Mouse (Mus musculus) thymus, adult 2 months (tissue): ENCODE measurements around the gene Sgca. TPM values are rescaled to one million over a fixed set of nuclear protein-coding genes. Genes with fewer than 3 reads are reported as not detected.

Experiments
- DNase-seq: peaks from one replicate; pipeline ENCODE4 v3.0.0; 2021
- H3K27ac ChIP-seq: fragments of 200-500 bp; 2 replicates; pipeline ENCODE4 v1.5.1; 2012; ENCODE audit warnings: low read length, control low read depth; ENCODE audit not compliant: control insufficient read depth, insufficient read depth
- H3K27me3 ChIP-seq: fragments of 200-500 bp; 2 replicates; pipeline ENCODE4 v1.6.1; 2012; ENCODE audit warnings: mild to moderate bottlenecking, low read length, moderate library complexity, mixed read lengths; ENCODE audit not compliant: control insufficient read depth, insufficient read depth
- H3K36me3 ChIP-seq: fragments of 200-500 bp; 2 replicates; pipeline ENCODE4 v1.6.1; 2012; ENCODE audit warnings: mild to moderate bottlenecking, low read length, moderate library complexity; ENCODE audit not compliant: control insufficient read depth, insufficient read depth
- H3K4me1 ChIP-seq: fragments of 200-500 bp; replicated peaks from 2 replicates; pipeline ENCODE4 v1.6.1; 2012; ENCODE audit warnings: low read length; ENCODE audit not compliant: control insufficient read depth, insufficient read depth
- H3K4me3 ChIP-seq: fragments of 200-500 bp; 2 replicates; pipeline ENCODE4 v1.5.1; 2012; ENCODE audit warnings: mild to moderate bottlenecking, low read length, control low read depth, moderate library complexity; ENCODE audit not compliant: control insufficient read depth, insufficient read depth
- CTCF ChIP-seq: fragments of 200-500 bp; IDR thresholded peaks from 2 replicates; pipeline ENCODE4 v1.5.1; 2012; ENCODE audit warnings: mild to moderate bottlenecking, control low read depth, low read length, moderate library complexity, borderline replicate concordance; ENCODE audit not compliant: control insufficient read depth, poor library complexity, insufficient read depth; ENCODE audit errors: extremely low read depth
- POLR2A ChIP-seq: fragments of 200-500 bp; IDR thresholded peaks from 2 replicates; pipeline ENCODE4 v1.6.1; 2012; ENCODE audit warnings: mild to moderate bottlenecking, low read length, control low read depth, moderate library complexity; ENCODE audit not compliant: control insufficient read depth, poor library complexity, insufficient read depth; ENCODE audit errors: extremely low read depth
- WGBS: fragments of 180-500 bp; shearing (Covaris S2); methylation state at CpG from one replicate; pipeline ENCODE4 v1.1.7; 2018; 5-methylcytosine and 5-hydroxymethylcytosine counted together
- polyA plus RNA-seq: library from polyadenylated mRNA; depleted of rRNA; stranded (reverse); fragments of >200 nt; gene quantifications from 2 replicates; pipeline ENCODE4 v1.2.3, GENCODE M21; 2012

Sgca gene
- polyA plus RNA-seq, 1 experiment, result 59.1 TPM

DNA sequence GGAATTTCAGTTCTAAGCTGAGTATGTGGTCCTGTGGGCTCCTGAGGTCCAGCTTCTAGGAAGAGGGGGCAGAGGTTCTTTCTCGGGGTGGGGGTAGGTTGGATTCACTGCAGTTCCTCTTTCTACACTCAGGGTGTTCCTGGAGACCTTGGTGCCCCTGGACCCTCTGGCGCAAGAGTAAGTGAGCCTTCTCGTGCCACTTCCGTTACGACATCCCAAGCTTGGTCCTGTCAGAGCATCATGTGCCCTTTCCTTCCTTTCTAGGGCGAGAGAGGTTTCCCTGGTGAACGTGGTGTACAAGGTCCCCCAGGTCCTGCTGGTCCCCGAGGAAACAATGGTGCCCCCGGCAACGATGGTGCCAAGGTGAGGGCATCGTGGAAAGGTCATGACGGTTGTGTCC is 30.9 kb downstream of the Sgca start:
- TF ChIP-seq CTCF (no peak), POLR2A (no peak)
- no peaks in the 10 kb centered on the region; the same call in 1 of the 2 replicates for H3K27me3 ChIP-seq
- H3K4me1 ChIP-seq, result no peaks in the 10 kb centered on the region; the same call in 1 of the 2 replicates
- H3K4me3 ChIP-seq, result no peak overlapping the region
- no peak for DNase-seq
- H3K27ac ChIP-seq, result no peak overlapping the region
- H3K36me3 ChIP-seq, result no peaks in the 10 kb centered on the region
- 79% methylated on average over 12 of the region's 12 CpGs for WGBS

DNA sequence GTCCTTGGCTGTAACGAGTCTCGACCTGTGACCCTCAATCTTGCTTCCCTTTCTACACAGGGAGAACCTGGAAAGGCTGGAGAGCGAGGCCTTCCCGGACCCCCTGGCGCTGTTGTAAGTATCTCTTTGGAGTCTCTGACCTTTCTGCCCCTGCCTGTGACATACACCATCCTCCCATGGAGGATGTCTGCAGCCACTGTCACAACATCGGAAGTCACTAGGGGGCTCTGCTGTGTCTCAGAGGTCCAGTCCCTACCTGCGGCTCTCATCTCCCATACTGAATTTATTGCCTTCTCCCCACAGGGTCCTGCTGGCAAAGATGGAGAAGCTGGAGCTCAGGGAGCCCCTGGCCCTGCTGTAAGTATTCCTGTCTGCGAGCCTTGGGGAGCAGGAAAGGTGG is 31.8 kb downstream of the Sgca start:
- Histone ChIP-seq H3K36me3 (no peaks in the 10 kb centered on the region), H3K4me1 (no peaks in the 10 kb centered on the region; the same call in 1 of the 2 replicates), H3K27ac (no peak overlapping the region), H3K27me3 (no peaks in the 10 kb centered on the region; the same call in 1 of the 2 replicates), H3K4me3 (no peak overlapping the region)
- WGBS, result 54% methylated on average over 8 of the region's 8 CpGs
- peak; percentile 26 for DNase-seq
- no peak for TF ChIP-seq POLR2A
- no peak for TF ChIP-seq CTCF

DNA sequence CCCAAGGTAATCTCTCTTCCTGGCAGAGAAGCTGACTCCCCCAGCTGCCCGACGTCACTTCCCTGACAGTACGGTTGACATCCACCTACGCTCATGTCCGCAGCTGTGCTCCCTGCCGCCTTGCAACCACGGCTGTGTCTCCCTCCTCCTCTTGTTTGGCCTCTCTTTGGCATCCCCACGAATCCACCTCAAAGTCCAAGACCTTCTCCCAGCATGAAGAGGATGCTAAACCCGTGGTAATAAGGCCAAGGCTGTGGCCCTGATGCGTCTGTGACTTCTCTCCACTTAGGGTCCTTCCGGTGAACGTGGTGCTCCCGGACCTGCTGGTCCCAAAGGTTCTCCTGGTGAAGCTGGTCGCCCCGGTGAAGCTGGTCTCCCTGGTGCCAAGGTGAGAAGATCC is 33.1 kb downstream of the Sgca start:
- Histone ChIP-seq H3K4me1 (no peaks in the 10 kb centered on the region; the same call in 1 of the 2 replicates), H3K36me3 (no peaks in the 10 kb centered on the region), H3K27ac (no peak overlapping the region), H3K4me3 (no peak overlapping the region), H3K27me3 (no peaks in the 10 kb centered on the region; the same call in 1 of the 2 replicates)
- no peak for DNase-seq
- TF ChIP-seq CTCF (no peak), POLR2A (no peak)
- 85% methylated on average over 15 of the region's 15 CpGs for WGBS

DNA sequence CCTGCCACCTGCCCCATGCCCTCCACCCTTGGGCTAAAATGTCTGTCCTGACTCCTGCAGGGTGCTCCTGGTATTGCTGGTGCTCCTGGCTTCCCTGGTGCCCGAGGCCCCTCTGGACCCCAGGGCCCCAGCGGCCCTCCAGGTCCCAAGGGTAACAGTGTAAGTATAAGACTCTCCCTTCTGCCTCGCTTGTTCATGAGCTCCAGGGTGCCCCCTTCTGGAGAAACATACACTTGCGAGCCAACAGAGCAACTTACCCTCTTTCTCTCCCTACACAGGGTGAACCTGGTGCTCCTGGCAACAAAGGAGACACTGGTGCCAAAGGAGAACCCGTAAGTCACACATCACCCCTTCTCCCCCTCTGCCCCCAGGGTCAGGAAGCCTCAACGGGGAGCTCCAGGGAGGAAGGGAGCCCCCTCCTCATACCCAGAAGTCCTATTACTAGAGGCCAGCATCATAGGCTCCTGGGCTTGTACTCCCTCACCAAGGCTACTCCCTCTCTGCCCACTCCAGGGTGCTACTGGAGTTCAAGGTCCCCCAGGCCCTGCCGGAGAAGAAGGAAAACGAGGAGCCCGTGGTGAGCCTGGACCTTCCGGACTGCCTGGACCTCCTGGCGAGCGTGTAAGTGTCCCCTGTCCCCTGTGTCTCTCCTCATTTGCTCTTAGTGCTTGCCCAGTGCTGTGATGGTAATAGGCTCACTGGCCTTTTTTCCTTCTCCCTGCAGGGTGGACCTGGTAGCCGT is 33.7 kb downstream of the Sgca start:
- Histone ChIP-seq H3K4me3 (no peak overlapping the region), H3K4me1 (peaks cover 5% of the 10 kb centered on the region), H3K36me3 (no peaks in the 10 kb centered on the region), H3K27me3 (peaks cover 3% of the 10 kb centered on the region; the same call in 1 of the 2 replicates), H3K27ac (no peak overlapping the region)
- DNase-seq, result peak; percentile 64
- TF ChIP-seq POLR2A (no peak), CTCF (peak; percentile 55; the same call in 1 of the 2 replicates)
- 57% methylated on average over 13 of the region's 13 CpGs for WGBS

DNA sequence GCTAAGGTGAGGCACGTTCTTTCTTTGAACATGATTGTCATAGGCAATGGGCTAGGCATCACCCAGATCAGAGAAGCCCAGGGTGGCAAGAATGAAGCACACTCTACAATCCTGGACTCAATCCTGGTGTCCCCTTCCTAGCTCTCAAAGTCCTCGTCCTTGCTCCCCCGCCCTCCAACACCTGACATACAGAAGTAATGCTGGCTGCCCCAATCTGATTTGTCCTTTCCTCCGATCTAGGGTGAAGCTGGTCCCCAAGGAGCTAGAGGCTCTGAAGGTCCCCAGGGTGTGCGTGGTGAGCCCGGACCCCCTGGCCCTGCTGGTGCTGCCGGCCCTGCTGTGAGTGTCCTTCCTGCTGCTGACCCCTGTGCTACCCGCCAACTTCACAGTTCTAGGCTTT is 34.4 kb downstream of the Sgca start:
- no peak overlapping the region for H3K27ac ChIP-seq
- 91% methylated on average over 8 of the region's 8 CpGs for WGBS
- no peak for DNase-seq

DNA sequence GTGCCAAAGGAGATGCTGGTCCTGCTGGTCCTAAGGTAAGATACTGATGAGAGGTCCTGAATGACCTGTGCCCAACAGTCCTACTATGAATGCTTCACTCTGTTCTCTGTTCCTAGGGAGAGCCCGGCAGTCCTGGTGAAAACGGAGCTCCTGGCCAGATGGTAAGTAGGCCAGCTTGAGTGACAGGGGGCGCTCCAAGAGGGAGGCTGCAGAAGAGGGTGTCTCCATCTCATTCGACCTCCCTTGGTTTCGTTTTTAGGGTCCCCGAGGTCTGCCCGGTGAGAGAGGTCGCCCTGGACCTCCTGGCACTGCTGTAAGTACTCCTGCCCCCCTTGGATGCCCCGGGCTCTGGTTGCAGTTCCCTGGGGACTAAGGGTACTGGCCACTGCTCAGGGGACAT is 35.0 kb downstream of the Sgca start:
- no peak overlapping the region for H3K27ac ChIP-seq
- H3K4me3 ChIP-seq, result peak overlapping the region; percentile 19; the same call in 1 of the 2 replicates
- WGBS, result 35% methylated on average over 9 of the region's 9 CpGs
- no peaks in the 10 kb centered on the region for H3K36me3 ChIP-seq
- DNase-seq, result no peak
- H3K27me3 ChIP-seq, result peaks cover 3% of the 10 kb centered on the region; the same call in 1 of the 2 replicates
- peaks cover 7% of the 10 kb centered on the region for H3K4me1 ChIP-seq
- no peak for TF ChIP-seq POLR2A
- no peak for TF ChIP-seq CTCF

More for the DNA sequence above, 34.4 kb downstream of the Sgca start:
- TF ChIP-seq POLR2A, result no peak
- no peak for TF ChIP-seq CTCF
- Histone ChIP-seq H3K4me3 (no peak overlapping the region), H3K4me1 (peaks cover 7% of the 10 kb centered on the region), H3K27me3 (peaks cover 3% of the 10 kb centered on the region; the same call in 1 of the 2 replicates), H3K36me3 (no peaks in the 10 kb centered on the region)

DNA sequence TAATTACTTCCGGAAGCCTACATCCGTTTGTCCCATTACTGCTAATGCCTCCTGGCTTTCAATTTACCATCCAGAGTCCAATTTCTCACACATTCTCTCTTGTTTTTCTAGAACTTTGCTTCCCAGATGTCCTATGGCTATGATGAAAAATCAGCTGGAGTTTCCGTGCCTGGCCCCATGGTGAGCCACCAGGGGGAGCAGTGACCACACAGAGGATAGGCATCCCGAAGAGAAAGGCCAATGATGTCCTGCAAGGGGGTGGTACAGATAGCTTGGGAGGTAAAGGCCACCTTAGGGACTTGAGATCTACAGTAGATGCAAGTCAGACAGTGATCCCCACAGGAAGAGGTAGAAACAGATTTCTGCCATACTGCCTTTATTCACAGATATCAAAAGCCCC is 36.8 kb downstream of the Sgca start:
- H3K4me1 ChIP-seq, result peaks cover 7% of the 10 kb centered on the region
- H3K27me3 ChIP-seq, result peaks cover 3% of the 10 kb centered on the region; the same call in 1 of the 2 replicates
- TF ChIP-seq POLR2A (no peak), CTCF (peak; percentile 80; the same call in 1 of the 2 replicates)
- no peaks in the 10 kb centered on the region for H3K36me3 ChIP-seq
- 19% methylated on average over 4 of the region's 4 CpGs for WGBS
- DNase-seq, result peak; percentile 67
- no peak overlapping the region for H3K4me3 ChIP-seq
- no peak overlapping the region for H3K27ac ChIP-seq
